Mouse (Mus musculus): ENCODE results near the gene Ddx55.
"Not testable (repeated sequence)": the region's sequence is repeated elsewhere in the genome, so short reads cannot be mapped to it uniquely, and the experiment has no call there.

Gene Ddx55

DNA sequence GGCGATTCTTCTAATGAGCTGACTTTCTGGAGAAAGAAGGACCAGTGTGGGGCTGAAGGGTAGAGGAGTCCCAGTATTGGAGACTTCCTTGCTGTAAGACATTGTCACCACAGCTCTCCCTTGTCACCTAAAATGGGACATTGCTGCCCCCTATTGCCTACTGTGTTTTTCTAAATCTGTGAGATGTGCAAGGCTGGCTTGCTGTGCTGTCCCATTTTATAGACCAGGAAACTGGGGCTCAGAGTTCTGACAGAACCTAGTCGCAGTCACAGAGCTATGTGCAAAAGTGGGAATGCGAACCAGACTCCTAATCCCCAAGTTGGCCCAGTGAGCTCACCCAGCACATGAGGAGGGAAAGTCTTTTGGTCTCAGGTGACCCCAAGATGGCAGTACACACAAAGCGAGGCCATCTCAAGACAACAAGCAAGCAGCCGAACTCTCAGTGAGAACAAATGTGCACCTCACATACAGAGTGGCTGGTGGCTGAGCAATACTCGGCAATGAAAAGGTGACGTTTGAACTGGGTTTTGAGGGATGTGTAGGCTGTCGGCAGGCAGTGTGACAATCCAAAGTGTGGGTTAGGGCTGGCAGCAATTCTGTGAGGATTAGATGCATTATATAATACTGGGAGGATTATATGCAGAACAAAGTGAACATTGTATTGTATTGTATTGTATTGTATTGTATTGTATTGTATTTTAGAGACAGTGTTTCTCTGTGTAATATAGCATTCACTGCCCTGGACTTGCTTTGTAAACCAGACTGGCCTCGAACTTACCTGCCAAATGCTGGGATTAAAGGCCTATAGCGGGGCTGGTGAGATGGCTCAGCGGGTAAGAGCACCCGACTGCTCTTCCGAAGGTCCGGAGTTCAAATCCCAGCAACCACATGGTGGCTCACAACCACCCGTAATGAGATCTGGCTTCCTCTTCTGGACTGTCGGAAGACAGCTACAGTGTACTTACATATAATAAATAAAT is 13.6 kb upstream of the Ddx55 start:
- DNase-seq (ENCODE audit: low spot score) = peak; percentile 65

DNA sequence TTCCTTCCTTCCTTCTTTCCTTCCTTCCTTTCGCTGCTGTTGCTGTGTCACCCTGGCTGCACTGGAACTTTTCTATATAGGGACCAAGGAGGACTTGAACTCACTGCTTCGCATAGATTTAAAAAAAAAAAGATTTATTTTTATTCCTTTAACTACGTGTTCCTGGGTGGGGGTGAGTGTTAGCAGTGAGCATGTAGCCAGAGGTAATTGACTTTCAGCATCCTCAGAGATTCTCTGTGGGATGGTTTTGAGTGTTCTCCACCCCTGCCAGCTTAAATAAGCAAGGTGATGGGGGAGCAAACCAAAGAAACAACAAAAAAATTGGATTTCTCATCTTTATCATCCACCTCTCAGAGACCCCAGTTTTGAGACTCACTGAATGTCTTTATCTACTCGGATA is 12.8 kb upstream of the Ddx55 start:
- no peak for DNase-seq (ENCODE audit: low spot score)

DNA sequence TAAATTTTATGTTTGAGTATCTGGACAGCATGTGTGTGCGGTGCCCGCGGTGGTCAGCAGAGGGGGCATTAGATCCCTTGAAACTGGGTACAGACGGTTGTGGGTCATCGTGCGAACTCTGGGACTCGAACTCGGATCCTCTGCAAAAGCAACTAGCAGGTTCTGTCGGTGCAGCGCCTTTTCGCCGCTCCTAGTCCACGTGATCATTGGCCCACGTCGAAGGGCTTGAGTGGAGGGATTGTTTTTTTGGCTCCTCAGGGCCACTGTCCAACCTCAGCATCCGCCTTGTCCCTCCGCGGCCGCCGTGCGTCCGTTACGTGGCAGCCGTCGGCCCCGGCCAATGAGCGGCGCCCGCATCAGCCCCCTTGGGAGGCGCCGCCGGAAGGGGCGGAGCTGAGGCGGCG is 12.3 kb upstream of the Ddx55 start, which contains the start of gene Tmed2:
Gene Tmed2, plus strand, starts transcription at position 313 of the 404 bp plus-strand sequence.
- peak; percentile 98 for DNase-seq (ENCODE audit: low spot score)

DNA sequence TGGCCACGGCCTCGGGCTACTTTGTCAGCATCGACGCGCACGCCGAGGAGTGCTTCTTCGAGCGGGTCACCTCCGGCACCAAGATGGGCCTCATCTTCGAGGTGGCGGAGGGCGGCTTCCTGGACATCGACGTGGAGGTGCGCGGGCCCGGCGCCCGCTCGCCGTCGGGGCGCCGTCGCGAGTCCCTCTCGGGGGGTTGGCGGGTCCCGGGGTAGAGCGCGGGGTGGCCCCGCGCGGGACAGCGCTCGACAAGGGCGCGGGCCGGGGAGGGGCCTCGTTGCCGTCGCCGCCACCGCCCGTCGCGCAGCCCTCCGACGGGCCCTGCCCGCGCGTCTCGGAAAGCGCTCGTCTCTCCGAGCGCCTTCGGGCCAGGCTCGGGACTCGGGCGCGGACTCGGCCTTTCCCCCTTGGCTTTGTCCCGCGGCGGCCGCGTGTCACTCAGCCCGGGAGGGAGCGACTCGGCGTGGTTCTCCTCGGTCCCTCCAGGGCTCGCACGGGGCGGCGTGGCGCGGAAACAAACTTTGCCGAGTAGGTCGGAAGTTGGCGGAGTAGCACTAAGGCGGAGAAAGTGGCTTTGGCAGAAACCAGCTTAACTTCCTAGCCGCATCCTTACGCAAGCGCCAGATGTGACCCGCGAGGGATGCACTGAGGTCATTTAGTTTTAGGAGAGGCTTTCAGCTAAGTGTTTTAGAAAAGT is 11.6 kb upstream of the Ddx55 start:
- DNase-seq (ENCODE audit: low spot score) = peak; percentile 68

DNA sequence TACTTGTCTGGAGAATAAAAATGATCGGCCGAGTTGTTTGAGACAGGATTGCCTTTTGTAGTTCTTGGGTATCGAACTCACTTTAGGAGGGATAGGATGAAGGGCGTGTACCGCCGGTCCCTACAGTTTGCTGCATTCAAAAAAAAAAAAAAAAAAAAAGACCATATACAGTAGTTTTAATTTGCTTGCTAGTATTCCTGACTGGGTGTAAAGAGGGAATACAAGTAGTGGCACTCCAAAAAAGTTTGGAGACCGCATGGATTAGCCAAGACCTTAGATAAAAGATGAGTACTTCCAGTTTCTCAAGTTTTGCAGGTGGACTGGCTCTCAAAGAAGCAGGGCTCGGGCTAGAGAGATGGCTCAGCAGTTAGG is 11.1 kb upstream of the Ddx55 start:
- DNase-seq (ENCODE audit: low spot score) = no peak

DNA sequence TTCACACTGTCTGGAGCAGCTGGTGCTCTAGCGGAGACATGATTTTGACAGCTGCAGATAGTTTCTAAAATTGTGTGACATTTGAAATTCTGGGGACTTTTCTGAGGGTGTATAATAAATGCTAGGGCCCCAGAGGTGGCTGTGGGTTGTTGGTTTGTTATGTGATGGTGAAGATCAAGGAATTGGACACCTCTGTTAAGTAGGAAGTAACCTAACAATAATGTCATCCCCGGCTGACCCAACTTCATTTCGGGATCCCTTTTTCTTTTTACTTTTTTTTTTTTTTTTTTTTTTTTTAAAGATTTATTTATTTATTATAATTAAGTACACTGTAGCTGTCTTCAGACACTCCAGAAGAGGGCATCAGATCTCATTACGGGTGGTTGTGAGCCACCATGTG is 1.9 kb upstream of the Ddx55 start:
- DNase-seq (ENCODE audit: low spot score) = not testable (repeated sequence)

DNA sequence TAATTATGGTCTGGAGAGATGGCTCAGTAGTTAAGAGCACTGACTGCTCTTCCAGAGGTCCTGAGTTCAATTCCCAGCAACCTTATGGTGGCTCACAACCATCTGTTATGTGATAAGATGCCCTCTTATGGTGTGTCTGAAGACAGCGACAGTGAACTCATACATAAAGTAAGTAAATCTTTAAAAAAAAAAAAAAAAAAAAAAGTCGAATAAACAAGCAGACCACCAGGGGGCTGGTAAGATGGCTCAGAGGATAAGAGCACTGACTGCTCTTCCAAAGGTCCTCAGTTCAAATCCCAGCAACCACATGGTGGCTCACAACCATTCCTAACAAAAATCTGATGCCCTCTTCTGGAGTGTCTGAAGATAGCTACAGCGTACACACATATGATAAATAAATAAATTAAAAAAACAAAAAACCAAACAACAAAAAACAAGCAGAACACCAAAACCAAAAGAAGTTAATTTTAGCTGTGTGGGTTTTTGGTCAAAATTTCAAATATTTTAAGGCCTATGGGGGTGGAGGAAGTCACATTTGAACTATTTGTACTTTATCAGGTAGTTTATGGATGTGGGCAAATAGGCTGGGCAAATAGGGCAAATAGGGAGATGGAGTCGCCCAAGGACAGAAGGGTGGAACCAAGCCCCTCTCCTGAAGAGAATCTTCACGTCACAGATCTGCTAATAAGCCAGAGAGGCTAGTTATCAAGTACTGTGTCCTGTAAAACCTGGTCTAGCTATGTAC is 1.1 kb upstream of the Ddx55 start:
- not testable (repeated sequence) for DNase-seq (ENCODE audit: low spot score)

DNA sequence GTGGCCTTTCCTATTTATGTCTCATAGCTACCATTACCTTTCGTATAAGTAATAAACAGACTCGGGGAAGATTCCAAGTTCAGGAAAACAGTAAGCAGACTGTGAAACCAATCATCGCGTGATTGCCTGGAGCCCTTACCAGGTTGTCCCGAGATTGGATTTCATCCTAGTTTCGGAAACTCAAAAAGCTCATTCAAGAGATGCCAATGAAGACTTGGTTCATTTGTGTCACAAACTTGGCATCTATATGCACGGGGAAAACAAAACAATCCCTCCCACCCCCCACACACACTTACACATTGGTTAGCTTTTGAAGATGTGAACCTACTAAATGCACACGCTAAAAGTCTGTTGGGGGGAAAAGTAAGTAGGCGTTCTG is 581 bp upstream of the Ddx55 start:
- DNase-seq (ENCODE audit: low spot score) = no peak

DNA sequence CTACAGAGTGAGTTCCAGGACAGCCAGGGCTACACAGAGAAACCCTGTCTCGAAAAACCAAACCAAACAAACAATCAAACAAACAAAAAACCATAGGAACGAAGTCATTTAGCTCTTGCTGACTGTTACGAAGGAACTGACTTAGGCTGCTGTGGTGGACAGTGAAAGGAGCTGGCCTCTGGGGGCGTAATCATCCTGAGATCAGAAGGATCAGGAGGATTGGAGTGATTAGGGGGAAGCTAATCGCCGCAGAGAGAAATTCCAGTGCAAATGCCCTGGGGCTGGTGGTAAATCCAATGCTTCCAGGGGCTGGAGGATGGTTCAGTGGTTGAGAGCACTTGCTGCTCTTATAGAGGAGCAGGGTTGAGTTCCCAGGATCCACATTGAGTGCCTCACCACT is 943 bp downstream of the Ddx55 start:
- no peak for DNase-seq (ENCODE audit: low spot score)

DNA sequence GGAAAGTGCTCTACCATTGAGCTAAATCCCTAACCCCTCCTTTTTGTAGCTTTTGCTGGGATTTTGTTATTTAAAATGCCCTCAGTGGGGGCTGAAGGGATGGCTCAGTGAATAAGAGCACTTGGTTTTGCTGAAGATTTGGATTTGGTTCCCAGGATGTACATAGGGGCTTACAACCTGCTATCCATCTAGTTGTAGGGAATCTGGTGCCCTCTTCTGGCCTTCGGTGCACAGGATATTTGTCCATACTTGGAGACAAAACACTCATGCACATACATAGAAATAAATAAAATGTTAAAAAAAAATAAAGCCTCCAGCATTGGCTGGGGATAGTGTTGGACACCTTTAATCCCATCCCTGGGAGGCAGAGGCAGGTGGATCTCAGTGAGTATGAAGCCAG is 2.5 kb downstream of the Ddx55 start:
- DNase-seq (ENCODE audit: low spot score) = peak; percentile 51

DNA sequence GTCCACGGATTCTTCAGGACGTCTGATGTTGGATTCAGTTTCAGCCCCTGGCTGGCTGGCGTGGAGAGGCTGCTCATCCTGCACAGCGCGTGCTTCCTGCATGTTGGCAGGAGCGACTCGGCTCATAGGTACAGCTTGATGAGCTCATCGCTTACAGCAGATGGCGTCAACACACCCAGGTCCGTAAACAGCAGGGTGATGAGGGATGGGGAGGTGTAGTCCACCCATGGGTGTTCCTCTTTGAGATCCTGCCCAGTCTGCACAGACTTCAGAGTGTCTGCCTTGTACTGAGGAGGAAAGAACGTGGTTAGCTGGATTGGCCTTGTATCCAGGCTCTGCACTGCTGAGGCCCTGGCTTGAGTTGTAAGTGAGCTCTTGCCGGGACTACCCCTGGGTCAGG is 18.4 kb downstream of the Ddx55 start:
- no peak for DNase-seq (ENCODE audit: low spot score)

DNA sequence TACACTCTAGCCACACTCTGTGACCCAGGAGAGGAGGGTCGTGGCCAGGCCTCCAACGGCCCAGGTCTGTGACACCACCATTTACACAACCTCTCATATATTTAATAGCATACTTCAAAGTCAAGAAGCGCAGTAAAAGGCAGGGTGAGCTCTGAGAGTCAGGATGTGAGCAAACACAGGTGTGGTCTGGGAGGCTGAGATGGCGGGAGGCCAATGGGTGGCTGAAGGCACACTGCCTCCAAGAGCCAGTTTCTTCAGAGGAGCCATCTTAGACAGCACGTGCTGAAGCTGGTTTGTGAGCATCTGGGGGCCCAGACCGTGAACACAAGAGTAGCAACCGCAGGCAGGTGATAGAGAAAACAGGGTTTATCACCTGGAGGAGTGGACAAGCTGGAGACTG is 22.8 kb downstream of the Ddx55 start:
- no peak for DNase-seq (ENCODE audit: low spot score)

DNA sequence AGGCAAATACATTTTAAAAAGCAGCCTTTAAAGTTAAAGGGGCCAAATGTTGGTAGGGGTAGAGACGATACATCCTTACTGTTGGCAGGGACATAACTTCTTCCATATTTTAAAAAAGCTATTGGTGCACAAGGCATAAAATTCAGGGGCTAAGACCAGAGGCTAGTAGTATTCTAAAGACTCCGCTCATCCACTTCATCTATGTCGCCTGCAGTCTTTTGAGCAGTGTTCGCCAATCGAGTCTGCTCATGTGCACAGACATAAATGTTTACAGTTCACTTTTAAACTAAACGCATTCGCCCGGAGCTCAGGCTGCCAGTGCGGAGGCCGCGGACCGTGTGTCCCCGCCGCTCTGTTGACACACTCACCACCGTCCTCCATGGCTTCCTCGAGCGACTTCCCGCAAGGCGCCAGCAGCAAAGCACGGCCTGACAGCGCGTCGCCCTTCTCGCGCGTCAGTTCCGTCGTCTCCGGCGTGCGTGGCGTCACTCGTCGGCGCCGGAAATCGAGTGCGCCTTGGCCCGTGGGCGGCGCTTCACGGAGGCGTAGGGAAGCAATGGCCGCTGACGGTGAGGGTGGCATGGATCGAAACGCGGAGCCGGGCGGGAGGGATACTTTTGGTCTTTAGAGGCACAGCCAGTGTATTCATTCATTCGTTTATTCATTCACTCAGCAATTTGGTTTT is 26.1 kb downstream of the Ddx55 start, which contains the start of the genes Eif2b1 and Gtf2h3:
Gene Eif2b1, minus strand, starts transcription at position 499 of the 685 bp plus-strand sequence.
Gene Gtf2h3, plus strand, starts transcription at position 508 of the 685 bp plus-strand sequence.
- DNase-seq (ENCODE audit: low spot score) = peak; percentile 95

DNA sequence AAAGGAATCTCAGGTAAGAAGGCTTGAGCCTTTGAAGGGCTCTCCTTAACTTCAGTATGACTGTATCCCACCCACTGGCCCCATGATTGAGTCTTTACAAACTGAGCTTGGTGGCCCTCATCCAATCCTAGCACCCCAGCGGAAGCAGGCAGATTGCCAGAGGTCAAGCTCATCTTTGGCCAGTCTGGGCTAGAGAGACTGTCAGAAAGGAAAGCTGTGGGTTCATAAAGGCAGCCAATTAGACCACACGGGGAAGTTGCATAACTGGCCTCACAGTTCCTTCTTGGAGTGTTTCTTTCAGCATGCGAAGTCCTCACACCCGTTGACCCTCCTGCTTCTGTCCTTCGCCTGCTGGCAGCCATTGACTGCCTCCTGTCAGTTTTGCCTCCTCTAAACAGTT is 29.9 kb downstream of the Ddx55 start:
- no peak for DNase-seq (ENCODE audit: low spot score)

DNA sequence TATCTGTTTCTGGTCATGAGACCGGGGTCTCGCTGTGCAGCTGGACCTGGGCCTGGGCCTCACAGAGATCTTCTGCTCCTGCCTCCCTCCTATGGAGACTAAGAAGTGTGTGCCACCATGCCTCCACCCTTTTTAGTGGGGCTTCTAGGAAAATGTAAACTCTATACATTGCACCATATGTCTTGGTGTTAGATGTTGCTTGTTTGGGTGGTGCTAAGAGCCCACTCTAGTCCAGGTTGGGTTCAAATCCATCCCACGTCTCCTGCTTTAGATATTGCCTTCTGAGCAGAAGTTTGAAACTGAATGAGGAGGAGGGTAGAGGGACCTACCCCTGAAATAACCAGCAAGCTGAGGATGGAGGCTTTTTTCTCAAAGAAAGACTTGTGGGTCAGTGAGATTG is 40.1 kb downstream of the Ddx55 start:
- DNase-seq (ENCODE audit: low spot score) = no peak

DNA sequence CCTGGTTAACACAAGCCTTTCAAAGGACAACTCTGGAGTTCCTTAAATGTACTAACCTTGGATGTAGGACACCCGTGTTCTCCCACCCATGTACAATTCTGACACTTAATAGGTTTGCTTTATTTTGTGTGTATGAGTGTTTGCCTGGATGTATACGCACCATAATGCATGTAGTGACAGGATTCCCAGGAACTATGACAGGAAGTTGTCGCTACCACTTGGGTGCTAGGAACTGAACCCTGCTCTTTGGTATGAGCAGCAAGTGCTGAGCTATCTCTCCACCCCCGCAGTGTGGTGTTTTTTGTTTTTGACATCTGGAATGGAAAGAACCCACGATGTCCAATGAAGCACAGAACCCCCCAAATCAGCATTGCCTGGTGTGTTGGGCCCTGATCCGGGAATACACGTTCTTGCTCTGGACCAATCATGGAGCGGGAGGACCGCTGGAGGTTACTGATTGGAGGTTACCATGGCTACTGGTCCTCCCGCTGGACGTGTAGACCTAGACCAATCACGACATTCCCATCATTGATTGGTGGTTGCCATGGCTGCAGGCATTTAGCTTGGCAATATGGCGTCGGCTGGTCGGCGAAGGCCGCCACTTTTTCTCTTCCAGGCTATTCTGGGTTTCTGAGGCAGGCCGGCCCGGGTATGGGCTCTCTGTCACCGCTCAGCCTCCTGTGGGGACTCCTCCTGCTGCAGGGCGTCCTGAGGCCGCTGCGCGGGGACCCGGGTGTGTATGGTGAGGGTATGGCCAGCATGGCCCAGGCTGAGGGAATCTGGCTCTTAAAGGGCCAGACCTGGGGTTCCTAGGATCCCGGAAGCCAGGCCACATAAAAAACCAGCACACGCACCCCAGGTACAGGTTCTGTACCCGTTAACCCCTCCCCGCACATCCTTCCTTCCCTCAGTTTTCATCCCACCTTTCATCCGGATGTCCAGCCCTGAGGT is 45.8 kb downstream of the Ddx55 start:
- DNase-seq (ENCODE audit: low spot score) = peak; percentile 99

DNA sequence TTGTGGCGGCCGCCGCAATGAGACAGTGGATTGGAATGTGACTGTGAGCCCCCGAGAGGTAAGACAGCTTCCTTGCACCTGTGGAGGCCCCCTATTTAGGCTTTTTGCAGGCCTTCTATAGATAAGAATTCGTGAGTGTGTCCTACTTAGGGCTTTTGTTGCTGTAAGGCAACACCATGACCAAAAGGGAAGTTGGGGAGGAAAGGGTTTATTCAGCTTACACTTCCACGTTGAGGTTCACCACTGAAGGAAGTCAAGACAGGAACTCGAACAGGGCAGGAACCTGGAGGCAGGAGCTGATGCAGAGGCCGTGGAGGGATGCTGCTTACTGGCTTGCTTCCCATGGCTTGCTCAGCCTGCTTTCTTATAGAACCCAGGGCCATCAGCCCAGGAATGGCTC is 47.1 kb downstream of the Ddx55 start:
- not testable (repeated sequence) for DNase-seq (ENCODE audit: low spot score)

DNA sequence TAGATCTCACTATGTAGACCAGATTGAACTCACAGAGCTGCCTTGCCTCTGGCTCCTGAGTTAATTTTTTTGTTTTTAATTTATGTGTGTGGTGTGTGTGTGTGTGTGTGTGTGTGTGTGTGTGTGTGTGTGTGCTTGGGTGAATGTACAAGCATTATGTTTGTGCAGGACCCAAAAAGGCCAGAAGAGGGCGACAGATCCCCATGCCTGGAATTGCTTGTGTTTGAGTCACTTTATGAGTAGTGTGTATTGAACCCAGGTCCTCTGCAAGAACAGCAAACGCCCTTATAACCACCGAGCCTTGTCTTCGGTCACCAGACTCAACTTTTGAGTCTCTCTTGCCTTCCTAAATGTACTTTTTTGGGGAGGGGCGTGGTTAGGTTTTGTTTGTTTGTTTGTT is 49.7 kb downstream of the Ddx55 start:
- peak; percentile 82 for DNase-seq (ENCODE audit: low spot score)

DNA sequence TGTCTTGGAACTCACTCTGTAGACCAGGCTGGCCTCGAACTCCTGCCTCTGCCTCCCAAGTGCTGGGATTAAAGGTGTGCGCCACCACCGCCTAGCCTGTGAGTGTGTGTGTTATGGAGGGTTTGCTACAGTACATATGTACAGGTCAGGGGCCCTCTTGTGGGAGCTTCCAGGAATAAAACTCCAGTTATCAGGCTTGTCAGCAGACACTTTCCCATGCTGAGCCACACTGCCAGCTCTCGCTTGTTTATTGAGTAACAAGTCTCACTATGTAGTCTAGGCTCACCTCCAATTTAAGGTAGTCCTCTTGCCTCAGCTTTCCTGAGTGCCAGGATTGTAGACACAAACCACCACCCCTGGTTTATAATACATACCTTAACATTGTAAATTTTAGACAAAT is 51.6 kb downstream of the Ddx55 start:
- DNase-seq (ENCODE audit: low spot score) = no peak

DNA sequence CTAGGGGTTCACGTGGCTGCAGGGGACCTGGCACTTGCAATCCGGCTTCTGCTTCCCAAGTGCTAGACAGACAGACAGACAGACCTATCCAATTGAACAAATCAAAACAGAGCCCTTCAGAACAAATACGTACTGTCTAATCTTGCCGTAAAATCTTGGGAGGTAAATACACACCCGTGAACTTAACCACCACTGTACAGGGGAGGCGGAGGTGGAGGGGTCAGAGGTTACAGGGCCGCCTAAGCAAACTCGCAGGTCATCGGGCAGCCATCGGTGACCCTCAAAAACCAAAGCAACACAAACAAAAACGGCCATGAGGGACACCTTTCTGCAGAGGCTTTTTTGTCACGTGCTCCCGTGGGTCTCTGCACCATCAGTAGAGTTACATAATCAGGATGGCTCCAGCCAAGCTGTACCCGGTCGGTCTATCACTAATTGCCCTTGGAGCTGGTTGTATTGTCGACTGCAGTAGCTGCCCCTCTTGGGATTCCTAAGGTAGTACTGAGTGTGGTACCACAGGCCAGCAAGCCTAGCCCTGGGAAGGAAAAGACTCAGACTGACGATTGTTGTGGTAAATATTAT is 52.5 kb downstream of the Ddx55 start:
- no peak for DNase-seq (ENCODE audit: low spot score)

Data from retina, embryonic 14.5 days (tissue).